Mouse (Mus musculus) cerebellum, adult 11-12 months (tissue): ENCODE data around the gene Tmem91.
"Not testable (repeated sequence)": the region's sequence is repeated elsewhere in the genome, so short reads cannot be mapped to it uniquely, and the experiment has no call there.

Experiments used
- DNase-seq: peaks from one replicate; pipeline ENCODE4 v3.0.0; 2022

Tmem91 gene

GRCm38 (mm10) chr7:25674719-25675300 is at the start of gene Tmem91:
Gene Tmem91, minus strand, starts transcription at chr7:25675166.
- no peak for DNase-seq

DNA sequence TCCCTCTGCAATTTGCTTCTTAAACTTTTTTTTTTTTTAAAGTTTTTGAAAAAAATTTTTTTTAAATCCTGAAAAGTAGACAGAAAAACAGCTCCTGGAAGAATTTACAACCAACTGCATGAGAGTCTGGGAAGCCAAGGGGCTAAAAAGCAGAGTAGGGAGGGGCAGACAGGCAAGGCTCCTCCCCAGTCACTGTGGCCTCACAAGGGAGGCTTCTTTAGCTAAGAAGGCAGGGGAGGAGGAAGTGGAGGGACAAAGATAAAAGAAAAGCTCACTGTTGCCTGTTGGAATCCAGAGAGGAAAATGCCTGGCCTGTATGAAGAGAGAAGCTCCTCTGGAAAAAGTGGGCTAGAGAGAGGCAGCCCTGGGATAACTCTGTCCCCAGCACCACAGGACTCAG is 46.8 kb upstream of the Tmem91 start:
- DNase-seq, result not testable (repeated sequence)

DNA sequence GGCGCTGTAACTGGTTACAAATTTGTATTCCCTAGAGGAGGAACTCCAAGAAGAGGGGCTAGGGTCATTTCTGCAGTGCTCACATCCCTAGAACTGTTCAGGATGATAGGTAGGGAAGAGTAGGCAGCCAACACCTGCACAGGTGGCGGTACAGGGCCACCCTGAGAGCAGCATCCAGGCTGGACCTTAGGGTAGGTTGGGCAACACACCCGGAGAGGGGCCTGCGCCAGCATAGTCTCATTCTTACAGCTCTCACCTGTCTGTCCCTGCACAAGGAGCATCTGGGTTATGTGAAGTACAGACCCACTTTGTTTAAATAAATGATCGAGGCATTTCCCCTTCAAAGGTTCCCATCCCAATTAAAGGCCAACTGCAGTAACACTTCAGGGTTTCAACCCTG is 45.8 kb upstream of the Tmem91 start:
- DNase-seq, result no peak

GRCm38 (mm10) chr7:25719761-25720610 is 45.0 kb upstream of the Tmem91 start:
- peak; percentile 65 for DNase-seq

- peak; percentile 94 for DNase-seq
Measured at GRCm38 (mm10) chr7:25718788-25719417, 43.9 kb upstream of the Tmem91 start, which contains the start of gene Ccdc97. Gene Ccdc97, minus strand, starts transcription at chr7:25719088.

DNA sequence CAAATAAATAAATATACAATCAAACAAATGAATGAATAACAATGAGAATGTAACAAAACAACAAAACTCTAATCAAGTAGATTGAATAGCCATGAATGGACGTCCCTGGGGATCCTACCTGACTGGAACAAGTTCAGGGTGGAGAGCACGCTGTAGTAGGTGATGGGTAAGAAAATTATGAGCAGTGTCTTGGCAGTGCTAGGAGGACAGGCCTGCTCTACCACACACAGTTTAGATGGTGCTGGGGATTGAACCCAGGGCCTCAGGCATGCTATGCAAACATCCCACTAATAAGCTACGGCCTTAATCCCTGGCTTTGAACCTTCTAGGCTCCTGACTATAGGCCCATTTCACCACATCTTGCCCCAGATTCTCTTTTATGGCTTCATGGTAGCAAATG is 42.5 kb upstream of the Tmem91 start:
- DNase-seq, result no peak

DNA sequence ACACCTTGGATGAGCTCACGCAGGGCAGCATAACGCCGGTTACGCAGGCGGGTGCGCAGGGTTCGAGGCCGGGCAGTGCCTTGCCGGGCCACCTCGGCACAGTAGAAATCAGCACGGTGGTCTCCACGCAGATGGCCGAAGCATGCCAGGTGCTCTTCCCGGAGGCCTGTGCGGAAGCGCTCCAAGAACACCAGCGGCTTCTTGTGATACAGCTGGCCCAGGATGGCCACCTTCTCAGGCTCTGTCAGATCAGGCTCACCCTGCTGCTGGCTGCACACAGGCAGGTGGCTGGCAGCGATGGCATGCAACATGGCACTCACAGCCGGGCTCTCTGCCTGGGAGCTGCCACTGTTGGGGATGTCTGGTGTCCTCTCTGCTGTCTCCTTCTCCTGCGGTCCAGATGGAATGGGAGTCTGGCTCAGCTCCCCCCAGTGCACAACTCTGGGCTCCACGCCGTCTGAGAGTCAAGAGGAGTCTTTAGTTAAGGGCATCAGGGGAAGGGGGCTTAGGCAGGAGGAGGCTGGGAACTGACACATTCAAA is 40.8 kb upstream of the Tmem91 start:
- DNase-seq, result no peak

GRCm38 (mm10) chr7:25714581-25714980 is 39.6 kb upstream of the Tmem91 start:
- no peak for DNase-seq

- DNase-seq, result no peak
Measured at GRCm38 (mm10) chr7:25712801-25713200, 37.8 kb upstream of the Tmem91 start.

DNA sequence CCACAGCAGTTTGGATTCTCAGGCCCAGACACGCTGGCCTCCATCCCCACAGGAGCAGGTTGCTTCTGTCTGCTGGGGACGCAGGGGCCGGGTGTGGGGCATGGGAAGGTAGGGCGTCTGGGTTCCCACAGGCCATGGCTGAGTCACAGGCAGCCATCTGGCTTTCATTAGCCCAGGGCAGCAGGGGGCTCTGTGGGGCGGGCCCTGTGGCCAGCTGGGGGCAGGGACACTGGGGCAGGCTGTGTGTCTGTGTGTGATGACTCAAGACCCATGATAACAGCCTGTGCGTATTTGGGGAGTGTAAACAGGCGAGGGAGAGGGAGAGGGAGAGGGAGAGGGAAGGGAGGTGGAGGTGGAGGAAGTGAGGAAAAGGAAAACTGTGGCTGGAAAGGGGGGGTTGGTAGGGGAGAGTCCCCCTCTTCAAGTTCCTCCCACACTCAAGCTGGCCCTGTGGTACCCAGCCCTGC is 36.8 kb upstream of the Tmem91 start:
- peak; percentile 74 for DNase-seq

DNA sequence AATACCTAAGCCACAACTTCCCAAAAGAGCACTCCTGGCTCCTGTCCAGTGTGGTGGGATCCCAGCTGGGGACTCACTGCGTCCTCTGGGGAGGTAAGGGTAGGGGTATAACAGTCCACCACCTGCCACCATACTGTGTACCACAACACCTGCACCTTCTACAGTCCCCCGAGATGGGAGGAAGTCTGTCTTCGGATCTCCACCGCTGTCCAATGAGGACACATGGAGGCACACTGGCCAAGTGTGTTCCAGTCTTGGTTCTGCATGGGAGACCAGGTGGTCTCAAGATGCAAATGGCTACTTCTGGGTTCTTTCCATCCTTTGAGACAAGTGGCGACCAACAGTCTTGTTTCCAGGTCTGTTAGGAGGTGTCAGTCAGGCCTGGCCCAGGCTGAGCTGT is 36.2 kb upstream of the Tmem91 start:
- DNase-seq, result no peak

DNA sequence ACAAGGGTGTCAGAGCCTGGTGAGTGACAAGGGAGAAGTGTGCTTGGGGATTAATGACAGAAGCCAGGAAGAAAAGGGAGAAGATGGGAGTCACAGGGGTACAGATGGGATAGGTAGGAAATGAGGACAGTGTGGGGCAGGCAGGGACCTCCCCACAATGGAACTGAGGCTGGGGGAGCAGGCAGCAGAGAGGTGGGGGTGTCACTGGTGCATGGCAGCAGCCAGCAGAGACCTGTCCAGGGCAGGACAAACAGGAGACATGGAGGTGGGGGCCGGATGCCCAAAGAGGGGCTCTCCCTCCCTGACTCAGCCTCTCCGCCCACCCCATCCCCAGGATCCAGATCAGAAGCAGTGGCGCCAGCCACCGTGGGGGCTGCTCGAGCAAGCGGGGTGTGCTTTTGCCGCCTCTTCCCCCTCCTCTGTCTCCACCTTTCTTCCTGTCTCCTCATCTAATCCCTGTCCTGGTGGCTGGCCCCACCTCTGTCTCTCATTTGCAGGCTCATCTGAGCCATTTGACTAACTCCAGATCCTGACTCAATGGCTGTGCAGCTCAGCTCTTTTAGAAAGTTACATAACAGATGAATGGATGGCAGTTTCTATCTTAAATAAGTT is 35.7 kb upstream of the Tmem91 start:
- DNase-seq, result no peak

DNA sequence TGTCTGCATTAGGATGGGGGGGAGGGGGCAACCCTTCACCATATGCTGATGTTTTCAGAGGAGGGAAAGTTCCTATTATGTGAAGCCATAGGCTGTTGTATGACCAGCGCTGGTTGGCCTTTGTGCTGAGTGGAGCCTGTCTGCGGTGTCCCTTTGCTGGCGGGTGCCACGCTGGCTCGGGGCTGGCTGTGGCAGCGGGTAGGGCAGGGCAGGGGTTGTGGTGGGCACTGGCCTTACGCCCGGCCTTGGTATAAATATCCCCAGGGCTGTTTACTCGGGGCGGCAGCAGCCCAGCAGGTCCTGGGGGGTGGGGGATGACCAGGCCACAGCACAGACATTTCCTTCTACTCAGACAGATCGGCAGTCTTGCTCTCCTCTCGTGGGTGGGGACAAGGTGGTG is 35.0 kb upstream of the Tmem91 start:
- DNase-seq, result no peak

GRCm38 (mm10) chr7:25707581-25708292 is 32.8 kb upstream of the Tmem91 start:
- DNase-seq, result no peak

DNA sequence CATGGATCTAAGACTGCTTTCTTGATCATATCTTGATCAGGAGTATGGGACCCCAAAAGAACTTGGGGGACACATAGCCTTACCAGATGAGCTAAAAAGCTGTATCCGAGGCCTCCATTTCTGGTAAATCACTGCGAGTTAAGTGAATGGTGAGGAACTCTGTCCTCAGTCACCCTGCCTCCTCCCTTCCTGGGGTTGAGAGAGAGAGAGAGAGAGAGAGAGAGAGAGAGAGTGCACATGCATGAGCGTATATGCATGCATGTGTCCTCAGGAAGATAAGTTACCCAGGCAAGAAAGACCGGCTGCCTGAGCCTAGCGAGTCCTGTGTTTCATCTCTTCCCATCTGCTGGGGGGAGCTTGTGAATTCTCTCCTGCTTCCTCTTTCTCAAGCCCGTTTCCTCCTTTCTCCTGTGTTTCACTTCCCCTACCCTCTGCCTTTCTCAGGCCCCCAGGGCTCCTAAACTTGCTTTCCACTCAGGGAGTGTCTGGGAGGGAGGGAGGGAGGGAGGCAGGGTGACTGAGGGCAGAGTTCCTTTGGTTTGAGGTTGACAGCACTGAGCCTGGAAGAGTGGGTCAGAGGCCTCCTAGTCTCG is 31.7 kb upstream of the Tmem91 start:
- DNase-seq, result no peak

- no peak for DNase-seq
Measured at GRCm38 (mm10) chr7:25705801-25706251, 30.9 kb upstream of the Tmem91 start.

GRCm38 (mm10) chr7:25704716-25705364 is 29.9 kb upstream of the Tmem91 start:
- DNase-seq, result no peak

- no peak for DNase-seq
Measured at GRCm38 (mm10) chr7:25703793-25704494, 29.0 kb upstream of the Tmem91 start.

- no peak for DNase-seq
Measured at GRCm38 (mm10) chr7:25702350-25702749, 27.4 kb upstream of the Tmem91 start.

DNA sequence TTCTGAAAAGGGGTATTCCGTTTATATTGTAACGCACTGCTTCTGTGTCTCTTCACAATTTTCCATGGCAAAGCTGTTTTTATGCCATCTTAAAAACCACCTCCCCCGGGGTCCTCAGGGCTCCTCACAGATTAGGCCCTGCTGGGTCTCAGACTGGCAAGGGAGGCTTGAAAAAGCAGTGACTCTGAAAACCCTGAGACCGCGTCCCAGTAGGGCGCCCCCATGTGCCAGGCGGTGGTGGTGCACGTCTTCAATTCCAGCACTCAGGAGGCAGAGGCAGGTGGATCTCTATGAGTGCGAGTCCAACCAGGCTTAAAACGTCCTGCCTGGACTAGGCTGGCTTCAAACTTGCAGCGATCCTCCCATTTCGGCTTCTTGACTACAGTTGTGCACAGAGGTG is 25.8 kb upstream of the Tmem91 start:
- no peak for DNase-seq

DNA sequence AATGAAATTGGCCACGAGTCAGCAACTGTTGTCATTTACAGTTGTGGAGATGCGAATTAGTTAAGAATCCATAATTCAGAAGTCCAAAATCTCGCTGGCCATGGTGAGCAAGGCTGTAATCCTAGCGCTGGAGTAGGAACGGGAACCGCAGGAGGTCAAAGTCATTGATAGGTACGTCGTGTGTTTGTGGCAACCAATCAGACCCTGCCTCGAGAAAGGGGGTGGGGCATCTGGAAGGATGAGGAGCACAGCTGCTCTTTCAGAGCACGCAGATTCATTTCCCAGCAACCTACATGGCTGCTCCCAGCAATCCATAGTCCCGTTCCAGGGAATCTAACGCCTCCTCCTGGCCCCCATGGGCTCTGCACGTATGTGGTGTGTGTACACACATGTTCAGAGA is 24.9 kb upstream of the Tmem91 start:
- DNase-seq, result no peak
